Mouse (Mus musculus): ENCODE measurements around the gene Gm26602.

Gm26602 gene

GRCm38 (mm10) chr10:79934272-79934721 is 23.6 kb downstream of the Gm26602 start:
- peak; percentile 78 for DNase-seq

GRCm38 (mm10) chr10:79934794-79935569 is 24.3 kb downstream of the Gm26602 start:
- DNase-seq, result no peak

- DNase-seq, result no peak
Observed at GRCm38 (mm10) chr10:79936284-79936910, 25.7 kb downstream of the Gm26602 start.

GRCm38 (mm10) chr10:79936911-79937441 is 26.3 kb downstream of the Gm26602 start:
- peak; percentile 73 for DNase-seq

GRCm38 (mm10) chr10:79937775-79938526 is 27.3 kb downstream of the Gm26602 start:
- DNase-seq, result no peak

- no peak for DNase-seq
Observed at GRCm38 (mm10) chr10:79940749-79941148, 30.1 kb downstream of the Gm26602 start.

- DNase-seq, result no peak
Observed at GRCm38 (mm10) chr10:79942988-79943387, 32.3 kb downstream of the Gm26602 start.

GRCm38 (mm10) chr10:79943471-79943901 is 32.8 kb downstream of the Gm26602 start:
- no peak for DNase-seq

GRCm38 (mm10) chr10:79945507-79946234 is 35.0 kb downstream of the Gm26602 start:
- DNase-seq, result no peak

- DNase-seq, result no peak
Observed at GRCm38 (mm10) chr10:79946752-79947322, 36.2 kb downstream of the Gm26602 start.

DNA sequence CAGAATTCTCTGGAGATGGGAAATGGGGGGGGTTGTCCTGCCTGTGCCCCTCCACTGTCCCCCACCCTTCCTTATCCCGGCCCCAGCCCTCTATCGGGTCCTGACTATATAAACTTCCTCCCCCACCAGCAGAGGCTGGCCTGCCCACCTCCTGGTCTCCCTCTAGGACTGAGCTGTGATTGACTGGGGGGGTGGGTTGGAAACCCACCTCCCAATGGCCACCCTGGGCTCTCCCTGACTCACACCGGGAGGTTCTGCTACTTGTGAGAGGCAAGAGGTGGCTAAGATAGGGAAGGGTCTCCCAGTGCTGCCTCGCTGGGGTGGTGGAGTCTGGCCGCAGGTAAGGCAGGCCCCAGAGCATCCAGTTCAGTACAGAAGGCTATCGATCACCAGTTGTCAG is 36.8 kb downstream of the Gm26602 start:
- no peak for DNase-seq

GRCm38 (mm10) chr10:79949873-79950272 is 39.2 kb downstream of the Gm26602 start:
- no peak for DNase-seq

DNA sequence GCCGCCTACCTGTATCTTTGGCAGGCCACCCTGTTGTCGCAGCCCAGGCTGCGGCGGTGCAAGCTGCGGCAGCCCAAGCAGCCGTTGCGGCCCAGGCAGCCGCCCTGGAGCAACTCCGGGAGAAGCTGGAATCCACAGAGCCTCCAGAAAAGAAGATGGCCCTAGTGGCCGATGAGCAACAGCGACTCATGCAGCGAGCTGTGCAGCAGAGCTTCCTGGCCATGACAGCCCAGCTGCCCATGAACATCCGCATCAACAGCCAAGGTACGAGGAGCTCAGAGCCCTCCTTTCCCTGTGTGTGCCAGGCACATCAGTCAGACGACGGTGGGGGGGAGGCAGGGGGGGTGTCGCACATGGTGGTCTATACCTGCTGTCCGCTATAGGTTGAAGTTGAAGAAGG is 40.0 kb downstream of the Gm26602 start:
- DNase-seq, result no peak

GRCm38 (mm10) chr10:79953946-79954345 is 43.3 kb downstream of the Gm26602 start:
- peak; percentile 45 for DNase-seq

- no peak for DNase-seq
Observed at GRCm38 (mm10) chr10:79955691-79956090, 45.0 kb downstream of the Gm26602 start.

DNA sequence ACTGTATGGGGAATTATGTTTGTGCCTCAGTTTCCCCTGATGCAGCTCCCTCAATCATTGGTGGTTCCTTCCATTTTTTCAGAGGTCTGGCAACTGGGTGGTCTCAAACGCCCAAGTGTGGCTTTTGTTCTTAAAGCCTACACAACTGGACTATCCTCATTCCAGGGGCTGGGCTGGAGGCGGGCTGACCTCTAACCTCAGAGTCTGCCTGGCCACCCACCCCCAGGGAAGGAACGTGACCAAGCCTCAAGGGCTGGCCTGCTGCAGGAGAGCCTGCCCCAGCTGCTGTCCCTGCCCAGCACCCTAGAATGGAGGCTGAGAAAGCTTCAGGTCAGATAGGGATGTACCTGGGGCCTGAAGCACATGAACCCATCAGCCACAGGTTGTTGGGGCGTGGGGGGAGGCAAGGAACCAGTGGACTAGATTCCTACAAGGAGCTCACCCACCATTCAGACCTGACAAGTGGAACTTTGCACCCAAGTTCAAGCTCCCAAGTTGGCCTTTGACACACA is 46.0 kb downstream of the Gm26602 start:
- no peak for DNase-seq

DNA sequence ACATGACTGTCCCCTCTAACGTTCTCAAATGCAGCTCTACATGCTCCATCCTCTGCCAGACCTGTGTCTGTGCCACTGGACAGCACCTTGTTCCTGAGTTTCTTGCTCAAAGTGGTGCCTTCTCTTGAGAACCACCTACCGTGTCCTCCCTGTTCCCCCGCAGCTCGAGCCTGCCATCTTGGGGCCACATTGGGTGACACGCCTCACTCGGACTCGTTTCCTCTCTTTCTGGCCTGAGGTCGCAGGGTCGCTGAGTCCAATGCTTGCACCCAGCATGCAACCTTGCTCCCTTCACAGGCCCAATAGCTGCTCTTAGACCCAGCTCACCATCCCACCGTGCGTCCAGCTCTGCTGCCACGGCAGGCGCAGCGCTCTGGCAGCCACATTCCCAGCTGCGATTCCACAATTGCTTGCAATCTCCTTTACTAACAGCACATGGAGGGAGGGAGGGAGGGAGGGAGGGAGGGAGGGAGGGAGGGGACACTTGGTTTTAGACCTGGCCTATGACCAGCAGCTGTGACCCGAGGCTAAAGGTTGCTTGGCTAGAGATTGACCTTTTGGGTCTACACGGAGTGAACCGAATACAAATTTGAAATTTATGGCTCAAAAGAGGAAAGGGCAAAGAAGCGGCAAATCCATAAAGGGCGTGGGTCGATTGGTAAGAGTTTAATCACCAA is 47.6 kb downstream of the Gm26602 start:
- peak; percentile 78 for DNase-seq

DNA sequence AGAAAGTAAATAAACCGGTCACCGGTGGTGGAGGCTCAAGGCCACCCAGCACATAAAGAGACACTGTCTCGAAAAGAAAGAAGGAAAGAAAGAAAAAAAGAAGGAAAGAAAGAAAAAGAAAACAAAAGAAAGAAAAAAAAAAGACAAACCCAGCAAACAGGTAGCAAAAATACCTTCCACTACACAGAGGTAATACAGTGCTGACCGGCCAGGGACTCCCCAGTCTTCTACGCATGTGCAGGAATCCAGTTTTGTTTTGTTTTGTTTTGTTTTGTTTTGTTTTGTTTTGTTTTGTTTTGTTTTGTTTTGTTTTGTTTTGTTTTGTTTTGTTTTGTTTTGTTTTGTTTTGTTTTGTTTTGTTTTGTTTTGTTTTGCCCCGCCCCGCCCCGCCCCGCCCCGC is 48.8 kb downstream of the Gm26602 start:
- DNase-seq, result peak; percentile 59

- DNase-seq, result peak; percentile 100
Observed at GRCm38 (mm10) chr10:79959847-79960601, 49.4 kb downstream of the Gm26602 start, which contains the start of gene Wdr18. TSS of gene Wdr18 (plus strand) at chr10:79960152.

Data from cerebellum, adult 11-12 months (tissue).